Mouse (Mus musculus): ENCODE measurements around the gene Rab28.
A peak's percentile ranks its signal among the peaks of the same experiment; 100 is the strongest.

Rab28 gene

GRCm38 (mm10) chr5:41625544-41625943 is 82.4 kb downstream of the Rab28 start:
- DNase-seq: no peak

- DNase-seq: peak; percentile 28 to 38
Measured at GRCm38 (mm10) chr5:41621748-41622147, 86.2 kb downstream of the Rab28 start.

GRCm38 (mm10) chr5:41618966-41619365 is 89.0 kb downstream of the Rab28 start:
- no peak for DNase-seq

GRCm38 (mm10) chr5:41610447-41611030 is 97.4 kb downstream of the Rab28 start:
- no peak for DNase-seq

GRCm38 (mm10) chr5:41596242-41597117 is 111.5 kb downstream of the Rab28 start:
- DNase-seq: no peak

GRCm38 (mm10) chr5:41595199-41595598 is 112.8 kb downstream of the Rab28 start:
- no peak for DNase-seq

GRCm38 (mm10) chr5:41578051-41578450 is 129.9 kb downstream of the Rab28 start:
- DNase-seq: no peak
